Mouse (Mus musculus) frontal cortex, postnatal 25 days (tissue): ENCODE results near the gene Dock9.

Experiments used
- DNase-seq, 2 experiments: peaks; one replicate each; pipeline ENCODE4 v3.0.0; 2022; ENCODE audit warnings: low spot score in 2 of 2

Gene Dock9

DNA sequence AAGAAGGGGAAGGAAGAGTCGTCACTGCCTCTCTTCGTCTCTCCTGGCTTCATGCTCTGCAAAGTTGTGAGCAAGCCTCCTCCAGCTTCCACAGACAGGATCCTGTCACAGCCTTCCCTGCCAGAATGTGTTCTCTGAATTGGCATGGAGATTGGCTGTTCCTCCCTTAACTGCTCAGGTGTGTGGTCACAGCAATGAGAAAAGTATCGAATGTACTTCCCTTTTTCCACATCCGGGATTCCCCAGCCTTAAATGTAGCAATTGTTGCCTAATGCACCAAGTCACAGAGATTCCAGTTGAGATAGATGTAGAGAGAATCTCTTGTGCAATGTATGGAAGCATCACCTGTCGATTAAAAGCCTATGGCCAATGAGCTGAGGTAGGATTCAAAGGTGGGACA lies 280.8 kb downstream of the Dock9 start:
- DNase-seq = no peak

DNA sequence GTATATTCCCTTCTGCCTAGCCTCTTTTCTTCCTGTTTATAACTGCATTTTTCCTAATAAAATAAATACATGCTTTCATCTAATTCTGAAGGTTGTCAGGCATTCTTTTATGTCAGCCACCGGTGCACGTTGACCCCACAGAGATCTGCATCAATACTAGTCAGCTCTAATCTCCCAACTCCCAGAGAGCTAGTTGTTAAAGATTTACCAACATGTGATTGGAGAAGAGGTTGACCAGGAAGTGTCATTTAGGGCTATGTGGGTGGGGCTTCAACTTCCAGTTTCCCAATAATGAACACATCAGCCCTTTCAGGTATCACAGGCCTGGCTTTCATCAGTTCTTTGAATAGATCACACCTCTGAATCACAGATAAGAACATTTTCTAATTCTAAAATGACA lies 288.7 kb downstream of the Dock9 start:
- DNase-seq = no peak

DNA sequence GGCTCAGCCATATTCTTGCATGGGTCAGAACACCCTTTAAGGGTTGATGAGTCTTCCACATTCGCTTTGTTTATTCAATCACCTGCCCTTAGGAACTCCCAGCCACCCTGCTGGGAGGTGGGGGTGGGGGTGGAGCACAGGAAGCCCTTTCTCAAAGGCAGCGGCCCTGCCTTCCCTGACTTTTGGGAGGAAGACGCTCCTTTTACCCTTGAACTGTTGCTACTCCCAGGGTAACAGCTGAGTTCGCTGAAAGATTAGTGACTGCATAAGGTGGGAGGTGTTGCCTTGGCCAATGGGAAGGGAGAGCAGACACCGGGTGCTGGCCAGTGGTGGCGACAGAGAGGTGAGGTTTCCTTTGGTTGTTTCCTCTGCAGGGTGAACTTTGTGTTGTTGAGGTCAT lies 291.3 kb downstream of the Dock9 start:
- DNase-seq = no peak

DNA sequence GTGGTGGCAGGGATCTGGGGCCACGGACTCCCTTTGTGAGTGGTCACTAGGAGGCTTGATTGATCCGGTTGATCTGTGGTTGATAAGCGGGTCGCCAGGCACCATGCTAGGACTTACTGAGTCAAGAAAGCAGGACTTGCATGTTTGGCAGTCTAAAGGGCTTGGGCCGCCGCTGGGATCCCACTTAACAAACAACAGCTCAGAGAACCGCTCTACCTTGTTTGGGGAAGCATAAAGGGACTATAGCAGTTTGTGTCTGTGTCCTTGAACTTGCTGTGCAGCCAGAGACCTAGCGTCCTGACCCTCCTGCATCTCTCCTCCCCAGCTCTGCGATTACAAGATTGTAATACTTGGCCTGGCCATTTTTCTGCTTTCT lies 292.2 kb downstream of the Dock9 start:
- DNase-seq = no peak

DNA sequence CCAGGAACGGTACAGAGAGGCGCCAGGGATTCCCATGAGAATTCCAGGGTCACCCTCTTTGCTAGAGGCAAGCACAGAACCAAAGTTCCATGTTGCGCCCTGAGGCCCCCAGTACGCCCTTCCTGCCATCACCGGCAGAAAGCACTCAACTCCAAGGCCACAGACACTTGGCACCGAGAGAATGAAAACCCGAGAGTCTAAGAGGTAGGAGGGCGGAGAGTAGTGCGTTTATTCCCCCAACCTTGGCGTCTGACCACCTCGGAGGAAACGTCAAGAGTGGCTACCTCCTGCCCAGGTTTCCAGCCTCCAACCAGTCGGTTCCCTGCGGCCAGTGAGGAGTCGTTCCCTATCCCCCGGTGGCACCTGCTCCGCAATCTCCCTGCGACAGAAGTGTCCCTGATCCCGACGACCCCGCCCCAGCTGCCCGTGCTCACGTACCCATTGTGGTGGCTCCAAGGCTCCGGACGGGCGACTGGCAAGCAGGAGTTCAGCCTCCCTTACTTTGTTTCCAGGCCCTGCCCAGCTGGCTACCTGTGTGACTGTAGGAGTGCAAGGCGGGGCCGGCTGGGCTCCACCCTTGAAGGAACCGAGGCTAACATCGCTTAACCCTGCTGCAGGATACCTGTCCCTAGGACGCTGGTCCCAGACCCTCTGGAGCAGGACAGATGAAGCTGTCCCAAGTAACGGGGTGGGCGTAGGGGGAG lies 292.7 kb downstream of the Dock9 start, which contains the start of gene Slc15a1:
TSS of gene Slc15a1 (minus strand) at position 472 of the 704 bp plus-strand sequence.
- no peak for DNase-seq

DNA sequence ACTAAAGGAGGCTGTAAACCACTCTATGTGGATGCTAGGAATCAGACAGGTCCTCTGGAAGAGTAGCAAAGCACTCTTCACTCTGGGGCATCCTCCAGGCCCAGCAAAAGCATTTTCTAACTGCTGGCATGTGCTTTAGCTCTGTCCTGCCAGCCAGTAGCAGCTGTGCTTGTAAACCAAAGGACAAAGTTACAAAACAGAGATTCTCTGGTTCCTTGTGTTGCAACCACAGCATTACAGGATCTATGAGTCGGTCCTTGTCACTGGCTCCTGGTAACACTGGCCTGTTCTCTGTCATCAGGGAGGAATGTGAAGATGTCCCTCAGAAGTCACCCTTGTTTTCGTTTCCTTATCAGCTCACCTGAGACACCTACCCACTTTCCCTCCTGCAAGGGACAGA lies 297.1 kb downstream of the Dock9 start:
- DNase-seq = no peak

DNA sequence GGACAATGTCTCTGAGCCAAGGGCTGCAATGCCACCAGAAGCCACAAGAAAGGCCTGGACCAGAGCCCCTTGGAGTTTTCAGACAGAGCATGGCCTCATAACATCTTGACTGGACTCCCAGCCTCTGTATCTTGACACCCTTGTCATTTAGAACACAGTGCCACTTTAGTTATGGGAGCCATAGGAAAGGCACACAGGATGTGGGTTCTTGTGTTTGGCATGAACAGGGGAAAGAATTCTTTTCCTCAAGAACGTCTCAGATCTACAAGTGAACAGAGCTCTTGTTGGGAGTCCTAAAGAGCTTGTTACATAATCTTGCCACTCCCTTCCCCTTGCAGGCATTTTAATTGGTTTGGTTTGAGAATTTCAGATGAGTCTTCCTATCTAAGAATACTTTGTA lies 297.9 kb downstream of the Dock9 start:
- DNase-seq = no peak

DNA sequence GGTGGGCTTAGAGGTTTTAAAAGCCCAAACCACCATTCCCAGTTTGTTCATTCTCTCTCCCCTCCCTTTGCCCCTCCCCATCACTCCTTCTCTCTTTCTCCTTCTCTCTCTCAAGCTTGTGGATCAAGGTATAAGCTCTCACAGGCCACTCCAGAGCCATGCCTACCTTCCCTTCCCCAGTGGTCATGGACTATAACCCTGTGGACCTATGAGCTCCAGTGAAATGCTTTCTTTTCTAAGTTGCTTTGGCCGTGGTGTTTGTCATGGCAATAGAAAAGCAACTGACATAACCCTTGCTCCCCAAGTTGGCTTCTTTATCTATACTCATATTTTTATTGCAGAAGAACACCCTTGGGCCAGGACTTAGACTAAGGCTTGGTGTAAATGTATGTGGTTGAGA lies 299.8 kb downstream of the Dock9 start:
- DNase-seq = no peak

DNA sequence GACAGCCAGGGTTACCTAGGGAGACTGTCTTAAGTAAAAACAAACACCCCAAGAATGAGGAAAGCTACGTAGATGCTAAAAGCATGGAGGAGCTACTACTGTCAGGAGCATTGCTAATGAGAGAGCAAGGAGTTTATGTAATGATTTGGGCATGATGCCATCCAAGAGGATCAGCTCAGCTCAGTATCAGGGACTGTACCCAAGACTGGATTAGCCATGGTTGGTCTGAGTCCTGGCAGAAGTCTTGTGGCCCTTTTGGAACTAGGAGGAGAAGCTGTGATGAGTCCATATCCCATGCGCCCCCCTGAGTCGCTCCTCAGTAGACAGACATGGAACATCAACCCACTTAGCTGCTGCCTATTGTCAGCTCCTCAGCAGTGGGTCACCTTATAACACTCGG lies 301.9 kb downstream of the Dock9 start:
- DNase-seq = no peak

DNA sequence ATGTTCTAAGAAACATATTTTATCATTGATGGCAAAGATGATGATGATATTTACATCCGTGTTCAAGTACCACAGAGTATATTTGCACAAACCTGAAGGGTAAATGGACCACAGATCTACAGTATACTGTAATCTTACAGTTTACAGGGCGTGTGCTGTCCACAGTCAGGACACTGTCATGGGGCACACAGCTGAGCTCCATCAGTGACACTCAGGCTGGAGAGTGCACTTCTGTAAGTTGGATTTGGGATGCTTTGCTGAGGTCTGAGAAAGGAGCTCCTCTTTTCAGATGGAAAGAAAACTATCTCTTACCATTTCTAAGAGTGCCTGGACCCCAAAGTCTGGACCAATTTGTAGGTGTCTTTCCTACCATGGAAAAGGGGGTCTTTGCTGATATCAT lies 302.5 kb downstream of the Dock9 start:
- DNase-seq = no peak

DNA sequence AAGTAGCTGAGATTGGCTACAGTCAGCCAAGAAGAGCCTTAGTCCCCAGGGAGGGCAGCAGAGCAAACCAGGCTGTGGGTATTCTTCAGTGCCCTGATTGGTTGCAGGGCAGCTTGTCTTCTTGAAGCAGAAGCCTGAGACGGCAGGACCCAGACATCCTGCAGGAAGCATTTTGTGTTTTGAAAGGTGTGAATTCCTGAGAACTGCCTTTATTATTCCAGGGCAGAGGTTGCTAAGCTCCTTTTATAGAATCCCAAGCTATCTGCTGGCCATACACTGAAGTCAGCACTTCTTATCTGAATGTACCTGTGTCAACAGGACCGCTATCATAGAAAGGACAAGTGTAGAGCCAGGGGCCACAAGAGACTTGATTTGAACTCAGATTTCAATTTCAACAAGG lies 303.4 kb downstream of the Dock9 start:
- no peak for DNase-seq

DNA sequence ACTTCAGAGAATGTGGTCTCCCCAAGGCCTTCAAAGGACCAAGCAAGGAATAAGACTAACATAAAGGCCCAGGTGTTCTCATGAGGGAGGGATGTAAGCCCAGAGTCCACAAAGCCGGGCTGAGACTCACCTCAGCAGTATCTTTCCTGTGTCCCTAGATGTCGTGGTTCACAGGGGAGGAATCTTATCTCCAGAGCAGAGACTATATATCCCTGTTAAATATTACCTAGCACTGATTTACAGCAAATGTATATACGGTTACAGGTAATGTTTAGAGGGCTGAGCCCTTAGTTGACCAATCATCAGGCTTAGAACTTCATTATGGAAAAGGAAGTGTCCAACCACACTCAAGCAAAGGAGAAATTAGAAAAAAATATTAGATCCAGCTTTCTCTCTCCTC lies 303.9 kb downstream of the Dock9 start:
- DNase-seq = no peak

DNA sequence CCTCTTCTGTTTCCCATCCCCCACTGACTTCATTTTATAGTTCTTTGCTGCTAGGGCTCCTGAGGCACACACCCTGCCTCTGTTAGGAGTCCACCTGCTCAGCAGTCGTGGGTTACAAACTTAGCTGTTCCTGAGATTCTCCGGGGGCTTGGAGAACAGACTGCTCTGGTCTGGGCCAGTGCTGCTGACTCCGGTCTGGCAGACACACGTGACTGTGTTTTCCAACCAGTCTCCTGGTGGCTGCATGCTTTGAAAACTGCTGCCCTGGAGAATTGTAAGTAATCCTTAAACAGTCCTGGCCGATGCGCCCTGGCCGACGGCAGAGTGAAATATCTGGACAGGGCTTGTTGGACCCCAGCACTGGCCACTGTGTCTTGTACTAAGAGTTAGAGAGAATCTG lies 305.3 kb downstream of the Dock9 start:
- DNase-seq = no peak
